Mouse (Mus musculus) spleen, postnatal 4 days (tissue): ENCODE data around the gene Otulinl.
A peak's percentile ranks its signal among the peaks of the same experiment; 100 is the strongest.

Experiments
- DNase-seq, 2 experiments: peaks; one replicate each; pipeline ENCODE4 v3.0.0; 2022; ENCODE audit warnings: low spot score in 2 of 2

The Otulinl gene

GRCm38 (mm10) chr15:27617227-27617626 lies 64.2 kb downstream of the Otulinl start:
- DNase-seq = no peak

GRCm38 (mm10) chr15:27616159-27616558 lies 65.2 kb downstream of the Otulinl start:
- no peak for DNase-seq

GRCm38 (mm10) chr15:27613255-27613654 lies 68.1 kb downstream of the Otulinl start:
- no peak for DNase-seq

GRCm38 (mm10) chr15:27612533-27613221 lies 68.7 kb downstream of the Otulinl start:
- DNase-seq = peak; percentile 48 to 74

GRCm38 (mm10) chr15:27609554-27609953 lies 71.8 kb downstream of the Otulinl start:
- no peak for DNase-seq

GRCm38 (mm10) chr15:27605252-27605651 lies 76.1 kb downstream of the Otulinl start:
- no peak for DNase-seq
